Mouse (Mus musculus): ENCODE results near the gene Nsun3. TPM values are rescaled to one million over a fixed set of nuclear protein-coding genes. Genes with fewer than 3 reads are reported as not detected.
"Not testable (repeated sequence)": the region's sequence is repeated elsewhere in the genome, so short reads cannot be mapped to it uniquely, and the experiment has no call there.

The Nsun3 gene
- polyA plus RNA-seq, 1 experiment: 4.0 TPM

DNA sequence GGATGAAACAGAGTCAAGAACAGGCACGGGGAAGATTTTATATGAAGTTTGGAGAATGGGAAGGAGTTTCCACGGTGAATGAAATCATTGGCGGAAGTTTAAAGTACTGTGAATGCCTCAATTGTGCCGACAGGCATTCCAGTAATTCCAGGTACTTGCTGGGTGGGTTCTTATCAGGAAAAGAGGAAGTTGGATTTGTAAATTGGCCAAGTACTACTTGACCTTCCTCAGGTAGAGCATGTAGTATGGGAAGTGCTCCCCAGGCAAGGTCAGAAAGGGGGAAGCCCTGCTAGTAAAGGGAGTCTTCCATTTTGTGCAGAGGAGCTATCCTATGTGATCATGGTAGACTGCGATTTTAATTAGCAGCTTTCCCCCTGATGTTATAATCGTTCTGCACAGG is 31.3 kb downstream of the Nsun3 start:
- no peak for TF ChIP-seq CTCF (IDR thresholded peaks at IDR 0.05; ENCODE audit: extremely low read depth, insufficient read length, insufficient replicate concordance, low read depth, low read length)
- no peak for TF ChIP-seq POLR2A (IDR thresholded peaks at IDR 0.05; ENCODE audit: low read depth, low read length)
- peaks cover 4% of the 10 kb centered on the region; the same call in 1 of the 2 replicates for H3K36me3 ChIP-seq (ENCODE audit: control insufficient read depth, insufficient read depth, low read length)
- no peak overlapping the region for H3K4me3 ChIP-seq (ENCODE audit: low read depth, low read length)
- 51% methylated on average over 6 of the region's 6 CpGs for WGBS
- no peaks in the 10 kb centered on the region for H3K27me3 ChIP-seq (ENCODE audit: control insufficient read depth, insufficient read depth, low read length)
- no peak overlapping the region for H3K27ac ChIP-seq (ENCODE audit: insufficient read depth, low read depth, low read length)
- peaks cover 14% of the 10 kb centered on the region; the same call in 1 of the 2 replicates for H3K4me1 ChIP-seq (ENCODE audit: control insufficient read depth, insufficient read depth, insufficient read length, low read length)

DNA sequence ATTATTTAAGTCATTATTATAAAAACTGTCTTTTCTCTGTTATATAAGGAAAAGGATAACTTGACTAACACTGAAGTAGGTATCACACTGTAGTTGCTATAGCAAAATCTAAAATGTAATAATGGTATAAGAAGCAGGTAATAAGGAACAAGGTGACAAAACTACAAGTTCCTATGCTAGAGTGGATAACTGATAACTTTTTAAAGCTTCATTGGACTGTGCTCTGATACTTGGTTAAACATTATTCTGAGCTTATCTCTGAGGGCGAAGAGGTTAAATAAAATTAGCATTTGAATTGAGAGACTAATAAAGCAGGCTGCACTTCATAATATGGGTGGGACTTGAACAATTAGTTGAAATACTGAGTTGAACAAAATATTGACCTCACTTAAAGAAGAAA is 33.0 kb downstream of the Nsun3 start:
- TF ChIP-seq CTCF (IDR thresholded peaks at IDR 0.05; ENCODE audit: extremely low read depth, insufficient read length, insufficient replicate concordance, low read depth, low read length): no peak
- TF ChIP-seq POLR2A (IDR thresholded peaks at IDR 0.05; ENCODE audit: low read depth, low read length): no peak
- Histone ChIP-seq H3K4me1 (ENCODE audit: control insufficient read depth, insufficient read depth, insufficient read length, low read length) (peaks cover 14% of the 10 kb centered on the region; the same call in 1 of the 2 replicates), H3K27me3 (ENCODE audit: control insufficient read depth, insufficient read depth, low read length) (no peaks in the 10 kb centered on the region), H3K27ac (ENCODE audit: insufficient read depth, low read depth, low read length) (no peak overlapping the region), H3K36me3 (ENCODE audit: control insufficient read depth, insufficient read depth, low read length) (peaks cover 2% of the 10 kb centered on the region; the same call in 1 of the 2 replicates), H3K4me3 (ENCODE audit: low read depth, low read length) (no peak overlapping the region)
- WGBS: 51% methylated on average over 1 of the region's 1 CpGs

DNA sequence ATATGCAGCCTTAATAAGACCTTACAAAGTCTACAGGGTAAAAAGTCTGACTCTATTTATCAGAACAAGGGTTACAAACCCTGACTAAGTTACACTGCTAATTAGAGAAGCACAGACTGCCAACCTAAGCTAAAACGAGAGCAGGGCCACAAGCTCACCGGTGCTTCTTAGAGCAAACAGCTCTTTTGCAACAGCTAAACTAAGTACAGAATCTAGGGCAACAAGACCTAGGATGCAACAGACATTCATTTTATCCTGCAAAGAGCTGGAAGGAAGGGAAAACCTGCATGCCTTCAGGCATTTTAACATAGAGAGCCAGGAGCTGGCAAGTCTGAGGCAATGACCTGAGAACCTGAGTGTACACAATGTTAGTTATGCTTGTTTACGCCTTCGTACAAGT is 33.5 kb downstream of the Nsun3 start:
- Histone ChIP-seq H3K4me1 (ENCODE audit: control insufficient read depth, insufficient read depth, insufficient read length, low read length) (peaks cover 14% of the 10 kb centered on the region; the same call in 1 of the 2 replicates), H3K27me3 (ENCODE audit: control insufficient read depth, insufficient read depth, low read length) (no peaks in the 10 kb centered on the region), H3K36me3 (ENCODE audit: control insufficient read depth, insufficient read depth, low read length) (peaks cover 2% of the 10 kb centered on the region; the same call in 1 of the 2 replicates), H3K4me3 (ENCODE audit: low read depth, low read length) (no peak overlapping the region), H3K27ac (ENCODE audit: insufficient read depth, low read depth, low read length) (peak overlapping the region; percentile 88)
- TF ChIP-seq CTCF (IDR thresholded peaks at IDR 0.05; ENCODE audit: extremely low read depth, insufficient read length, insufficient replicate concordance, low read depth, low read length) (no peak), POLR2A (IDR thresholded peaks at IDR 0.05; ENCODE audit: low read depth, low read length) (no peak)
- 66% methylated on average over 4 of the region's 4 CpGs for WGBS

GRCm38 (mm10) chr16:62745875-62746274 is 40.7 kb downstream of the Nsun3 start:
- Histone ChIP-seq H3K4me1 (ENCODE audit: control insufficient read depth, insufficient read depth, insufficient read length, low read length) (no peaks in the 10 kb centered on the region), H3K27ac (ENCODE audit: insufficient read depth, low read depth, low read length) (no peak overlapping the region), H3K4me3 (ENCODE audit: low read depth, low read length) (no peak overlapping the region), H3K36me3 (ENCODE audit: control insufficient read depth, insufficient read depth, low read length) (peaks cover 4% of the 10 kb centered on the region; the same call in 1 of the 2 replicates), H3K27me3 (ENCODE audit: control insufficient read depth, insufficient read depth, low read length) (no peaks in the 10 kb centered on the region)
- 71% methylated on average over 2 of the region's 2 CpGs for WGBS
- no peak for TF ChIP-seq CTCF (IDR thresholded peaks at IDR 0.05; ENCODE audit: extremely low read depth, insufficient read length, insufficient replicate concordance, low read depth, low read length)
- TF ChIP-seq POLR2A (IDR thresholded peaks at IDR 0.05; ENCODE audit: low read depth, low read length): no peak

GRCm38 (mm10) chr16:62734359-62734758 is 52.3 kb downstream of the Nsun3 start:
- H3K4me1 ChIP-seq (ENCODE audit: control insufficient read depth, insufficient read depth, insufficient read length, low read length): no peaks in the 10 kb centered on the region
- WGBS: 97% methylated on average over 1 of the region's 1 CpGs
- TF ChIP-seq POLR2A (IDR thresholded peaks at IDR 0.05; ENCODE audit: low read depth, low read length) (no peak), CTCF (IDR thresholded peaks at IDR 0.05; ENCODE audit: extremely low read depth, insufficient read length, insufficient replicate concordance, low read depth, low read length) (no peak)
- no peak overlapping the region for H3K27ac ChIP-seq (ENCODE audit: insufficient read depth, low read depth, low read length)
- no peak overlapping the region for H3K4me3 ChIP-seq (ENCODE audit: low read depth, low read length)
- H3K36me3 ChIP-seq (ENCODE audit: control insufficient read depth, insufficient read depth, low read length): peaks cover 13% of the 10 kb centered on the region
- no peaks in the 10 kb centered on the region for H3K27me3 ChIP-seq (ENCODE audit: control insufficient read depth, insufficient read depth, low read length)

DNA sequence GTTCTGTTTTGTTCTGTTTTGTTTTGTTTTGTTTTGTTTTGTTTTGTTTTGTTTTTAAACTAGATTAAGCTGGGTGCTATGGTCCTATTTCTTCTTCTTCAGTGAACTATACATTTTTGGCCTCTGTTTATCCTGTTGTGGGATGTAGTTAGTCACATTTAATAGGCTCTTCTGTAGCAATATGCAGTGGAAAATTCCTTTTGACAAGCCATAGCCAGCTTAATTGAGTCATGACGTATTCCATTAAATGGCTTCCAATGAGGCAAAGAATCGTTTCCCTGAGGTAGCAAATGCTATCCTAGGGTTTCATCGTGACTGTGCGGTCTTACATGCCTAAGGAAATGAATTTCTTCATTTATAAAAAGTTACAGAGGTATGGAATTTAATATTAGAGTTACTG is 56.3 kb downstream of the Nsun3 start:
- peaks cover 13% of the 10 kb centered on the region for H3K36me3 ChIP-seq (ENCODE audit: control insufficient read depth, insufficient read depth, low read length)
- TF ChIP-seq CTCF (IDR thresholded peaks at IDR 0.05; ENCODE audit: extremely low read depth, insufficient read length, insufficient replicate concordance, low read depth, low read length) (no peak), POLR2A (IDR thresholded peaks at IDR 0.05; ENCODE audit: low read depth, low read length) (no peak)
- WGBS: 94% methylated on average over 4 of the region's 4 CpGs
- H3K27me3 ChIP-seq (ENCODE audit: control insufficient read depth, insufficient read depth, low read length): no peaks in the 10 kb centered on the region
- no peak overlapping the region for H3K4me3 ChIP-seq (ENCODE audit: low read depth, low read length)
- H3K27ac ChIP-seq (ENCODE audit: insufficient read depth, low read depth, low read length): no peak overlapping the region
- H3K4me1 ChIP-seq (ENCODE audit: control insufficient read depth, insufficient read depth, insufficient read length, low read length): no peaks in the 10 kb centered on the region

DNA sequence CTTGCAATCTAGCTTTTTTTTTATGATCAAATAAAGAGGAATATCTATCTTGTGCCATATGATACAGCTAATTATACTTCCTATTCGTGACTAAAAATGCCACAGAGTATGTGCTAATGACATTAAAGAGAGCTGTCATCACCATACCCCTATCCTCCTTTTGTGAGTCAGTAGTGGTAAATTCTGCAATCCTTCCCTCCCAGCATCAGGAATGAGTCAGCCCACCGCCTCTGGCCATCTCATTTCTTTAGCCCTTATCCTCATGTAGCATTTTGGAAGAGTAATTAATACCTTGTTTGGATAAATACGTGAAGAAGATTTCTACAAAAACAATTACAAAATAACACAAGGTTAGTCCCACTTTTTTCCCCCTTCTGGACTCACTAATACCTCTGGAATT is 56.8 kb downstream of the Nsun3 start:
- H3K4me3 ChIP-seq (ENCODE audit: low read depth, low read length): no peak overlapping the region
- TF ChIP-seq CTCF (IDR thresholded peaks at IDR 0.05; ENCODE audit: extremely low read depth, insufficient read length, insufficient replicate concordance, low read depth, low read length) (no peak), POLR2A (IDR thresholded peaks at IDR 0.05; ENCODE audit: low read depth, low read length) (no peak)
- no peak overlapping the region for H3K27ac ChIP-seq (ENCODE audit: insufficient read depth, low read depth, low read length)
- no peaks in the 10 kb centered on the region for H3K27me3 ChIP-seq (ENCODE audit: control insufficient read depth, insufficient read depth, low read length)
- H3K36me3 ChIP-seq (ENCODE audit: control insufficient read depth, insufficient read depth, low read length): peaks cover 8% of the 10 kb centered on the region
- 77% methylated on average over 3 of the region's 3 CpGs for WGBS
- no peaks in the 10 kb centered on the region for H3K4me1 ChIP-seq (ENCODE audit: control insufficient read depth, insufficient read depth, insufficient read length, low read length)

- 91% methylated on average over 9 of the region's 11 CpGs for WGBS
- H3K4me3 ChIP-seq (ENCODE audit: low read depth, low read length); H3K27ac ChIP-seq (ENCODE audit: insufficient read depth, low read depth, low read length); H3K36me3 ChIP-seq (ENCODE audit: control insufficient read depth, insufficient read depth, low read length); H3K27me3 ChIP-seq (ENCODE audit: control insufficient read depth, insufficient read depth, low read length); H3K4me1 ChIP-seq (ENCODE audit: control insufficient read depth, insufficient read depth, insufficient read length, low read length): not testable (repeated sequence)
These were observed 68.4 kb downstream of the Nsun3 start for GRCm38 (mm10) chr16:62718255-62718654.
